Mouse (Mus musculus) adrenal gland, postnatal 10 days (tissue): ENCODE measurements around the gene Cmas. TPM values are rescaled to one million over a fixed set of nuclear protein-coding genes. Genes with fewer than 3 reads are reported as not detected.

Experiments
- DNase-seq: peaks from one replicate; pipeline ENCODE4 v3.0.0; 2021; ENCODE audit warnings: mixed read lengths
- total RNA-seq, 2 experiments: library from RNA; stranded (reverse); gene quantifications; 2 replicates each; pipeline ENCODE4 v1.2.3; 2021

The Cmas gene
- total RNA-seq, 2 experiments from 2014 or later: 33.8 to 37.4 TPM

DNA sequence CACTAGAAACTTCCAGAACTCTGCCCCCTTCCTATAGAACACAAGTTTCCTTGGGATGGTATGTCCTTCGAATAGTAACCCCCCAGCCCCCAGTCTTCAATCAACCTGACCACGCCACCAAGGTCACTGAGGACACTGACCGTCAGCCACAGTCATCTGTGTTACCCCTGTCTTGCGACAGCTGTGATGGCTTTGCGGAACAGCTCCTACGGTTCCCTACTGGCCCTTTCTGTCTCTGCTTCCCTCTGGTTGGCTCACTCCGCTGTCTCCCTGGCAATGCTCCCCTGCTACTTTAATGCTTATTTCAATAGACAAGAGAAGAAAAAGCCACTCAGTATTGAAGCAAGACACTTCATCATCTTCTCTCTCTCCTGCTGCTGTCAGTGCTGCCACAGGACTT lies 37.0 kb downstream of the Cmas start:
- peak; percentile 8 for DNase-seq

- no peak for DNase-seq
These were observed 38.6 kb downstream of the Cmas start for GRCm38 (mm10) chr6:142795087-142795486.

- no peak for DNase-seq
These were observed 39.4 kb downstream of the Cmas start for GRCm38 (mm10) chr6:142795655-142796441.

DNA sequence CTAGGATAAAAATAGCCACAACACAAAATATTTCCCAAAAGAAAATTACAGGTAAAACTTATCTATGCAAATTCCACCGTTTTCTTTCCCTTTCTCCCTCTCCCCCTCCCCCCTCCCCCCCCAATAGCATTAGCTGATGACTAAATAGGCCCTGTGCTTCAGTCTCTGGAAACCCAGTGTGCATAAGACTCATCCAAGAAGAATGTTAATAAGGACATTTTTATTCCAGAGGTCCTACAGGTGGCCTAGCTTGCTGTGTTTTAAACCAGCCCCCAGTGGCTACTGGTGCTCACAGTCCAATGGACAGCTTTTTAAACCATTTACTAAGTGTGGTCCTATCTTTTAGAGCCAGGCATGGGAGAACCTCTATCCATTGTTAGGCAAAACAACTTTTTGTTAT lies 41.5 kb downstream of the Cmas start:
- DNase-seq: no peak

GRCm38 (mm10) chr6:142798837-142799236 lies 42.4 kb downstream of the Cmas start:
- no peak for DNase-seq

GRCm38 (mm10) chr6:142799704-142800374 lies 43.4 kb downstream of the Cmas start:
- DNase-seq: no peak

- DNase-seq: no peak
These were observed 45.2 kb downstream of the Cmas start for GRCm38 (mm10) chr6:142801687-142802086.

GRCm38 (mm10) chr6:142802617-142803525 lies 46.4 kb downstream of the Cmas start:
- no peak for DNase-seq

GRCm38 (mm10) chr6:142804402-142804801 lies 47.9 kb downstream of the Cmas start, which contains the start of gene Sult6b2:
Sult6b2 (minus strand) TSS chr6:142804502.
- no peak for DNase-seq

DNA sequence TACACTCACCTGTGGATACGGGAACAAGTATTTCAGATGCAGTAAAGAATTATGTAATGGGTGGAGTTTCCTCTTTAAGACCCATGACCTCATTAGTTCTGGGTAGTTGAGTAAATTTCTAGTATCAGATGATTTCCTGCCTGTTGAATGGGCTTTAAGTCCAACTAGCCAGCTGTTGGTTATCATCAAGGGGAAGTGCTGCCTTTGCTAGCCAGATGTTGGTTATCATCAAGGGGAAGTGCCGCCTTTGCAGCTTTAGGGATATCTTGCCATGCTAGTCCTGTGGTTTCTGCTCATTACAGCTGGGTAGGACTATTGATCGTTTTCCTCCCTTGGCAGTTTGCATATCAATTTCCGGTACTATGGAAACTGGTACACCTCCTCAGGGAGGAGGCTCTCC lies 49.8 kb downstream of the Cmas start:
- no peak for DNase-seq

GRCm38 (mm10) chr6:142809373-142810098 lies 53.0 kb downstream of the Cmas start:
- no peak for DNase-seq

DNA sequence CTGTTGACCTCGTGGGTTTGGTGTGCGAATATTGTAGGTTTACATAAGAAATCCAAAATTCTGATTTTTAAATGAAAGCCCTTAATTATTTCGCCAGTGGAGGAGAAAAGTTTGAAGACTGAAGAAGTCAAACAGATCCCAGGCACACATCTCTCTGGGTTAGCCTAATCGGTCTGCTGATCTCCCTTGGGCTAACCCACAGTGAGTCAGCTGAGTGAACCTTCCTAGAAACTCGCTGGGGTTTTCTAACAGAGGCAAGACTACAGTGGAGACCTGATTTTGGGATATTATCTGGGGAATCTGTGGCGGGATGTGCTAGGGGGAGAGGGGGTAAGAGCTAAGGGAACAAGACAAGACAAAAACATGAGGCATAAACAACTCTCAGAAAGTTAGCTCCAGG lies 53.8 kb downstream of the Cmas start:
- no peak for DNase-seq

- DNase-seq: no peak
These were observed 56.5 kb downstream of the Cmas start for GRCm38 (mm10) chr6:142812969-142813368.

DNA sequence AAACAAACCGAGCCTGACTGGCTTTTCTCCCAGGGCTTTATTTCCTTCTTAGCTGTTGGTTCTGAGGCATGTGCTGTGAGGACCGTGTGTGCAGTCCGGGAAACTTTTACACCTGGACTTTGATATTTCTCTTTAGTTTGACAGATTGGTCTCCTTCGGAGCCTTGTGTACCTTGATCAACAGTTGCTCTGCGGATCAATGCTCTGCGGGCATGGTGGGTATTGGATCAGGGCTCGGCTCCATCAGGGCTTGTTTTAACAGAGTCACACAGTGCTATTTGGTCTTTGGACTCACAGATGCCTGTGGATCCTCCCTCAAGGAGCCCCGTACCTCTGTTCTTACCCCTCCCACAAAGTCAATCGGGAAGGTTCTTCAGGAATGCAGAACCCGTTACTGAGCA lies 57.5 kb downstream of the Cmas start:
- DNase-seq: no peak

DNA sequence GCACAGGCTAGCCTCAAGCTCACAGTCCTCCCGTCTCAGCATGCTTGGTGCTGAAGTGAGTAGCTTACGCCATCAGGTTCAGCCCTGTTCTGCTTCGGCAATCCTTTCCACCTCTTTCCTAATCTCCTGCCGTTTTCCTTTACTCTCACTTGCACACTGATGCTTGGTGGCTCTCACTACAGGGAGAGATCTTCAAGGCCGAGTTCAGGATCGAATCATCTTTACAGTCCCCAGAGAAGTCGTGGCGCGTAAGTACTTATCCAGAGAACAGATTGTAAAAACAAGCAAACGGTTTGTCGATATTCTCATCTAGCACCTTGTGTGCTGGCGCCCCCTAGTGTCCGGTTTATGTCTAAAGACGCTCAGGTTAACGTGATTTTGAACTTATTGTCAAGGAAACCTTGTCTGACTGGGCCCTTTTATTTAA lies 58.0 kb downstream of the Cmas start:
- DNase-seq: peak; percentile 88

DNA sequence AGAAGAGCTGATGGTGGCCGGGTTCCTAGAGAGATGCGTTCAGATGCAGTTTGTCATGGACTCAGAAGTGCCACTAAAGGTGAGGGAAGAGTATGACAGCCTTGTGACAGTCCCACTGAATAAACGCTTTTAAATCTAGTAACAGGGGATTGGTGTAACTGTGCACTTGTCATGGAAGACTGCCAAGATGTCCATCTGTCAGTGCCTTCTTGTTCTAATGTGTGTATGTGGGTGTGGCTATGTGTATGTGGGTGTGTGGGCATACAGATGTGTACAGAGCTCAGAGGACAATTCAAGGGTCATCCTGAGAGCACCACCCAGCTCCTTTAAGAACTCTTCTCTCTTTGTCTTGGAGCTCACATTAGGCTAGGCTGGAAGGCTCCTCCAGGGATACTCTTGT lies 59.0 kb downstream of the Cmas start:
- DNase-seq: no peak

GRCm38 (mm10) chr6:142818306-142818705 lies 61.8 kb downstream of the Cmas start:
- no peak for DNase-seq

DNA sequence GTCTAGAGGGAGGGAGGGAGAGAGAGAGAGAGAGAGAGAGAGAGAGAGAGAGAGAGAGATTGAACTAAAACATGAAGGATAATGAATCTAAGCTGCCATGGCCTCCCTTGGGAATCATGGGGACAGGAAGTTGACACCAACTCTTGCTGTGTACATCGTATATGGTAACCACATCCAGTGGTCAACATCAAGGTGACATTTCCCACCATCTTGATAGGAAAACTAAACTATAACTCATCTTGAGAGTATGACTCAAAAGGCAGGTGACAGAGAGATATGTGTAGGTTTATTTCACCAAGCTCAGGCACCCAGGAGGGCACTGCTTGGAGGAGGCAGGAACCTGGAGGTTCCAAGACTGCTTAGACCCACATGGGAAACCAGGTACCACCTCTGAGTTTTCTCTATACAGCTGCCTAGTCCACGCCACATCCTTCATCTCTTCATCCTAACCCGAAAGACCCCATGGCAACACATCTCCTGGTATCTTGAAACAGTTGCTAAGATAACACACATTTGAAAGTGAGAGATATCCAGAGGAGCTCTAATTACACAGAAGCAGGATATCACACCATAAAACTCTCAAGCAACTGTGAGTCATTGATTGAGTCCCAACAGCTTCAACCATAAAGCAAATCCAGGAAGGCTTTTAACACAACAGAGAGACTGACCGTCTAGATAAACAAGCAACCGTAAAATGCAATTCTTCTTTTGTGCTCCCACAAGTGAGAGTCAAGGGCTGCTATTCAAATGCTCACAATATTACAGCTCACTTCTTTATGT lies 66.7 kb downstream of the Cmas start:
- no peak for DNase-seq
